Mouse (Mus musculus): ENCODE results near the gene Prickle2.

Gene Prickle2

DNA sequence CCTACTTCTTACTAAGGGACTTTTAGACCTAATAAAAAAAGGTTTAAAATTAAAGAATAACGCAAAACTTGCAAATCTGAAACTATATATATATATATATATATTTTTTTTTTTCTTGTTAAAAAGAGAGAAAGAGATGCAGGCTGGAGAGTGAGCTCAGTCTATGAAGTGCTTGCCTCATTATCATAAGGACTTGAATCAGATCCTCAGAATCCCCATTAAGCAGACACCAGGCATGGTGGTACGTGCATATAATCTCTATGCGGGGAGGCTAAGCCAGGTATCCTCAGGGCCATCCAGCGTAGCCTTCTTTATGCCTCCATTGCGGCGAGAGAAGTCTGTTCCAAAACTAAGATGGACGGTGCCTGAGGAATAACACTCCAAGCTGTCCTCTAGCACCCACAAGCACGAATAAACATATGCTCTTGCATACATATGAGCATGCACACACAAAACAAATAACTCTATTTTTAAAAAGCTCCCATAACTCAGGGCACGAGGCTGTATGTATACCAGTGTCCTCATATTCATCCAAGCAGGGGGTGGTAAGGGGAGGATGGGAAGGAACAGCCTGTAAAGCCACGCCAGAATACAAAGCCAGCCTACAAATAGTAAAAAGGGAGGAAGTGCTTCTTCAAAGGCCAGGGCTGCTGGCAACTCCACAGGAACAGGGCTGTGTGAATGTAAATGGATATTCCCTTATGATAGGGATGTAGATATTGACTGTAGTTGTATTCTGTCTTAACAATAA lies 358.5 kb downstream of the Prickle2 start:
- no peak for DNase-seq

DNA sequence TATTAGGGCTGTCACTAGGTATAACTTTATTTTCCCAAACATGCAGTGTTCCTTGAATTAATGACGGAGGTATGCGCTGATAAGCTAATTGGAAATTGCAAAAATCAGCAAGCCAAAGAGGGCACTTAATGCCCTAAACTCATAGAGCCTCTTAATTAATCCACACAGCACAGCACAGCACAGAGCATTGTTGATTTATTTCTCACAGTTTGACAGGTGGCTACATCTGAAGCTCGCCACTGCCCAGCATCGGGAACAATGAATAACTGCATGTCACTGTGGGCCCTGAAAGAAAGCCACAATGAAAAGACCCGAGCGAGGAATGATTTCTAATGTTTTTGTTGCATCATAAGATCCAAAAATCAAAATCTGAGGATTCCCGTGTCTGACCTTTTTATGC lies 359.2 kb downstream of the Prickle2 start:
- no peak for DNase-seq

DNA sequence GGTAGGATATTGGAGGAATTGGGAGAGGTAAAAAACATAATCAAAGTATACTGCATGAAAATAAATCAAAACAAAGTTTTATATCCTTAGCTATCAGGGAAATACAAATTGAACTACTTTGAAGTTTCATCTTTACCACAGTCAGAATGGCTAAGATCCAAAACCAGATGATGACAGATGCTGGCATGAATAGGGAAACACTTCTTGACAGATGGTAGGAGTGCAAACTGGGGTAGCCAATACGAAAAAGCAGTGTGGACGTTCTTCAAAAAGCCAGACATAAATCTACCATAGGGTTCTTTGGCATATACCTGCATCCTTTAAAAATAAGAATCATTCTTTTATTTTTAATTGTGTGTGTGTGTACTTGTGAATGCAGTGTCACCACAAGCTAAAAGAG lies 360.8 kb downstream of the Prickle2 start:
- DNase-seq, result no peak

DNA sequence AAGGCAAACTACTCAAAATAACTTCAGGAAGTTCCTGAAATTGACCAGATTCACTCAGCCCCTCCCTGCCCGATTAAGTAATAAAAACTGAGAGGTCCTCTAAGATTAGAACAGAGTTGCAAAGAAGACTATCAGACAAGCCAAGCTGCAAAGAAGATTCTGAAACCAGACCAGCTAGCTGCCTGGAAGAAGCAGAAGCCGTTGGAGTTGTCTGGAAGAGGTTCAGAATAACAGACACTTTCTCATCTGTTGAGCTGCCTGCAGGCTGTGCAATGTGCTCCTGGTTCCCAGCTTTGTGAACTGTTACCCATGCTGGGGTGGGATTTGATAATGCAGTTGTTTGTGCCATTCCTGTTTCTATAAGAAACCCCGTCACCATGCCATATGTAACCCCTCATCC lies 361.4 kb downstream of the Prickle2 start:
- no peak for DNase-seq

Measured in kidney, adult 8-10 months (tissue).